Mouse (Mus musculus) embryo, embryonic 11 days (tissue): ENCODE data around the gene Yap1.

Experiments used
- DNase-seq: peaks from one replicate; pipeline ENCODE4 v3.0.0-alpha.2; 2015

Gene Yap1

GRCm38 (mm10) chr9:7971993-7972392 lies 32.4 kb downstream of the Yap1 start:
- DNase-seq = no peak

- DNase-seq = no peak
Measured at GRCm38 (mm10) chr9:7967980-7968379, 36.4 kb downstream of the Yap1 start.

GRCm38 (mm10) chr9:7965590-7965989 lies 38.8 kb downstream of the Yap1 start:
- DNase-seq = no peak

GRCm38 (mm10) chr9:7963867-7964266 lies 40.5 kb downstream of the Yap1 start:
- DNase-seq = no peak

- no peak for DNase-seq
Measured at GRCm38 (mm10) chr9:7962915-7963314, 41.5 kb downstream of the Yap1 start.

- peak; percentile 76 for DNase-seq
Measured at GRCm38 (mm10) chr9:7961366-7962160, 42.8 kb downstream of the Yap1 start.

- DNase-seq = peak; percentile 81
Measured at GRCm38 (mm10) chr9:7960382-7960781, 44.0 kb downstream of the Yap1 start.

- DNase-seq = no peak
Measured at GRCm38 (mm10) chr9:7959301-7959700, 45.1 kb downstream of the Yap1 start.

GRCm38 (mm10) chr9:7958025-7958593 lies 46.3 kb downstream of the Yap1 start:
- no peak for DNase-seq

- DNase-seq = no peak
Measured at GRCm38 (mm10) chr9:7957407-7957806, 47.0 kb downstream of the Yap1 start.

- no peak for DNase-seq
Measured at GRCm38 (mm10) chr9:7956400-7956799, 48.0 kb downstream of the Yap1 start.

GRCm38 (mm10) chr9:7952886-7953285 lies 51.5 kb downstream of the Yap1 start:
- no peak for DNase-seq

- no peak for DNase-seq
Measured at GRCm38 (mm10) chr9:7950211-7950644, 54.2 kb downstream of the Yap1 start.

- no peak for DNase-seq
Measured at GRCm38 (mm10) chr9:7947946-7948345, 56.5 kb downstream of the Yap1 start.

- no peak for DNase-seq
Measured at GRCm38 (mm10) chr9:7943796-7944462, 60.5 kb downstream of the Yap1 start.

GRCm38 (mm10) chr9:7942701-7943100 lies 61.7 kb downstream of the Yap1 start:
- no peak for DNase-seq

- no peak for DNase-seq
Measured at GRCm38 (mm10) chr9:7940075-7940474, 64.3 kb downstream of the Yap1 start.

- DNase-seq = no peak
Measured at GRCm38 (mm10) chr9:7934419-7934818, 70.0 kb downstream of the Yap1 start.

GRCm38 (mm10) chr9:7929552-7929951 lies 74.8 kb downstream of the Yap1 start:
- DNase-seq = no peak

- no peak for DNase-seq
Measured at GRCm38 (mm10) chr9:7928866-7929265, 75.5 kb downstream of the Yap1 start.

- no peak for DNase-seq
Measured at GRCm38 (mm10) chr9:7928207-7928793, 76.1 kb downstream of the Yap1 start.

- DNase-seq = no peak
Measured at GRCm38 (mm10) chr9:7914925-7915324, 89.5 kb downstream of the Yap1 start.

- peak; percentile 91 for DNase-seq
Measured at GRCm38 (mm10) chr9:7914487-7914886, 89.9 kb downstream of the Yap1 start.

- peak; percentile 29 for DNase-seq
Measured at GRCm38 (mm10) chr9:7913953-7914352, 90.4 kb downstream of the Yap1 start.
